Mouse (Mus musculus) adrenal gland, postnatal 10 days (tissue): ENCODE results near the gene Gon4l. TPM values are rescaled to one million over a fixed set of nuclear protein-coding genes. Genes with fewer than 3 reads are reported as not detected.

Experiments used
- total RNA-seq, 2 experiments: library from RNA; stranded (reverse); gene quantifications; 2 replicates each; pipeline ENCODE4 v1.2.3; 2021

Gene Gon4l
- total RNA-seq, 2 experiments from 2014 or later = 22.7 to 29.2 TPM

Other genes starting within 250 kb of the Gon4l start
- gene Arhgef2, start 229.3 kb upstream of the Gon4l start, total RNA-seq = 10 to 100 TPM; 51.4 to 71.5 TPM
- not detected for gene Rxfp4, start 182.1 kb upstream of the Gon4l start, total RNA-seq
- 10 to 100 TPM; 46.7 to 60.5 TPM for gene Khdc4, start 149.4 kb upstream of the Gon4l start, total RNA-seq
- gene Rit1, start 118.4 kb upstream of the Gon4l start, total RNA-seq = 10 to 100 TPM; 39.0 to 44.9 TPM
- 10 to 100 TPM; 10.5 to 18.4 TPM for gene Syt11, start 60.1 kb upstream of the Gon4l start, total RNA-seq
- 10 to 100 TPM; 23.9 to 27.2 TPM for gene Msto1, start 78.8 kb downstream of the Gon4l start, total RNA-seq
- gene Ash1l, start 115.4 kb downstream of the Gon4l start, total RNA-seq = 10 to 100 TPM; 34.4 to 44.4 TPM
- 100 to 1,000 TPM; 114 to 128 TPM for gene Dap3, start 116.0 kb downstream of the Gon4l start, total RNA-seq